In the genomic region with DNA sequence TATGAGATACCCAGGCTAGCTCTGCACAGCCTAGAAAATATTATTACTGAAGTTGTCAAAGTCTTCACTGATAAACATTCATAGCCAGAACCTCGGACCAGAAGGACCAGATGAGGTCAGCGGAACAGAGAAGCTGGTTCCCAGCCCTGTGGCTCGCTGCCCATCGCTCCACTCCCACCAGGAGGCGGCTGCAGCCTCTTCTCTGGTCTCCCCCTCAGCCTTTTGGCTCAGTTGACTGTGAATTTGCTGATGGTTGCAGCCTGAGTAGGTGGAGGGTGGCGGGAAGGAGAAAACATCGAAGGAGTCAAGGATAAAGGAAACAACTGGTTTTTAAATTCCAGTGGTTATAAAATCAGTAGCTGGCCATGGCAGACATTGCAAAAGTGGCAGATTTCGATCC, we compare ENCODE assay signal across 10 mouse cellular contexts.
A peak's percentile ranks its signal among the peaks of the same experiment; 100 is the strongest.
DNase-seq lines count a peak whose midpoint lies in the region; ATAC-seq and TF ChIP-seq lines count a peak whose summit lies in the region.
"Had no signal": no experiment of that assay in that cellular context is flagged by ENCODE, and none has a peak within 500 bp of the region (broad histone marks: within the 10 kb centered on the region; RNA-seq: fewer than 3 reads in every experiment).

No protein-coding gene starts in this region.

- DNase-seq in left cerebral cortex, postnatal 4 days, result peak; percentile 70
- no peak for DNase-seq in left cerebral cortex, postnatal 36 days (ENCODE audit: low spot score in 2 of 2)
- DNase-seq in heart, adult 2 months, result peak; percentile 83 to 86
- peak; percentile 59 for DNase-seq in kidney, postnatal 0 days (ENCODE audit: low spot score)
- DNase-seq in ovary, postnatal 14 days (ENCODE audit: low spot score), result peak; percentile 74
- no peak for DNase-seq in thymus, postnatal 14 days
- no peak for DNase-seq in frontal cortex, postnatal 25 days (ENCODE audit: low spot score in 2 of 2)

- H3K27ac ChIP-seq in heart, adult 2 months, result peak overlapping the region; percentile 75
- 0 out of 2 replicates have a peak overlapping the region, but pooled peaks have one; percentile 9 for H3K27ac ChIP-seq in kidney, postnatal 0 days
- H3K27ac ChIP-seq in forebrain, embryonic 13.5 days, result no peak overlapping the region
- H3K27ac ChIP-seq: macrophage had no signal

- H3K9me3 ChIP-seq in kidney, postnatal 0 days (replicated peaks; ENCODE audit: low read length), result no peaks in the 10 kb centered on the region
- H3K9me3 ChIP-seq in forebrain, embryonic 13.5 days (replicated peaks), result no peaks in the 10 kb centered on the region
- H3K9me3 ChIP-seq: G1E had no signal

- 42% methylated on average over 8 of the region's 8 CpGs for WGBS in heart, adult 2 months
- WGBS in kidney, postnatal 0 days, result 42% methylated on average over 8 of the region's 8 CpGs
- WGBS in forebrain, embryonic 13.5 days, result 78% methylated on average over 8 of the region's 8 CpGs

- no peaks in the 10 kb centered on the region for H3K79me2 ChIP-seq in heart, adult 2 months (replicated peaks; ENCODE audit: control insufficient read depth, insufficient read depth, low read length)

- peak; percentile 65; the same call in 1 of the 2 replicates for TF ChIP-seq EP300 in heart, adult 2 months (IDR thresholded peaks at IDR 0.05; ENCODE audit: insufficient read depth, low read depth, low read length)

- TF ChIP-seq POLR2A in heart, adult 2 months (IDR thresholded peaks at IDR 0.05; ENCODE audit: insufficient read depth, low read depth, low read length), result no peak

- H3K4me2 ChIP-seq in kidney, postnatal 0 days (ENCODE audit: low read length), result no peak overlapping the region
- no peak overlapping the region for H3K4me2 ChIP-seq in forebrain, embryonic 13.5 days

- H3K36me3 ChIP-seq in heart, adult 2 months (ENCODE audit: control insufficient read depth, insufficient read depth, low read length), result no peaks in the 10 kb centered on the region
- H3K36me3 ChIP-seq in kidney, postnatal 0 days (ENCODE audit: insufficient read depth, low read length), result no peaks in the 10 kb centered on the region
- H3K36me3 ChIP-seq in forebrain, embryonic 13.5 days (ENCODE audit: poor library complexity, severe bottlenecking), result no peaks in the 10 kb centered on the region
- H3K36me3 ChIP-seq: G1E had no signal

- H3K27me3 ChIP-seq in heart, adult 2 months (ENCODE audit: control insufficient read depth, insufficient read depth, low read length), result no peaks in the 10 kb centered on the region
- H3K27me3 ChIP-seq in kidney, postnatal 0 days (ENCODE audit: insufficient read depth, low read length), result no peaks in the 10 kb centered on the region
- H3K27me3 ChIP-seq in forebrain, embryonic 13.5 days, result no peaks in the 10 kb centered on the region

- H3K4me1 ChIP-seq in heart, adult 2 months (ENCODE audit: control insufficient read depth, insufficient read depth, low read length), result peaks cover 16% of the 10 kb centered on the region
- 0 out of 2 replicates have a peak, but pooled peaks cover 30% of the 10 kb centered on the region for H3K4me1 ChIP-seq in kidney, postnatal 0 days (replicated peaks; ENCODE audit: insufficient read depth, low read length)
- peaks cover 15% of the 10 kb centered on the region for H3K4me1 ChIP-seq in forebrain, embryonic 13.5 days

- H3K4me3 ChIP-seq in heart, adult 2 months, result no peak overlapping the region
- no peak overlapping the region for H3K4me3 ChIP-seq in kidney, postnatal 0 days (replicated peaks; ENCODE audit: low read depth, low read length)
- no peak overlapping the region for H3K4me3 ChIP-seq in forebrain, embryonic 13.5 days

- intact Hi-C loops in left cerebral cortex, postnatal 4 days (cut with DNase I), result no loop called here
- intact Hi-C loops in left cerebral cortex, postnatal 36 days (cut with DNase I), result no loop called here
- intact Hi-C loops in heart, adult 2 months (cut with DNase I), result loop anchor here (2.0 to 5.0 kb wide), 5 partner anchors 13 to 221 kb away; a partner anchor contains a TSS

- peak; percentile 66 for TF ChIP-seq CTCF in heart, adult 2 months (IDR thresholded peaks at IDR 0.05)
- peak; percentile 58 for TF ChIP-seq CTCF in kidney, postnatal 0 days (IDR thresholded peaks at IDR 0.05; ENCODE audit: low read depth)

- no peak overlapping the region for H3K9ac ChIP-seq in heart, adult 2 months (ENCODE audit: low read depth, low read length)
- no peak overlapping the region for H3K9ac ChIP-seq in kidney, postnatal 0 days (ENCODE audit: low read depth, low read length)
- H3K9ac ChIP-seq in forebrain, embryonic 13.5 days, result no peak overlapping the region

- ATAC-seq in kidney, postnatal 0 days (replicated peaks; ENCODE audit: low FRiP score, low read depth), result no peak
- no peak for ATAC-seq in forebrain, embryonic 13.5 days

Comparison
In these comparisons a context has a peak if more than half of its experiments do, and no peak if none do; other contexts are left out.
1. DNase-seq: peak in left cerebral cortex, postnatal 4 days (single experiment), heart, adult 2 months (2 of 2), kidney, postnatal 0 days (single experiment) and ovary, postnatal 14 days (single experiment); none in left cerebral cortex, postnatal 36 days (0 of 2), thymus, postnatal 14 days (single experiment) and frontal cortex, postnatal 25 days (0 of 2).